Mouse (Mus musculus) layer of hippocampus, postnatal 36 days (tissue): ENCODE measurements around the gene Mgat4c. TPM values are rescaled to one million over a fixed set of nuclear protein-coding genes. Genes with fewer than 3 reads are reported as not detected.

Experiments used
- microRNA-seq, 2 experiments: library from miRNA; unstranded; fragments of <30 nt; microRNA quantifications; one replicate each; pipeline ENCODE4 v1.2.0; 2021
- total RNA-seq, 2 experiments: library from RNA; stranded (reverse); gene quantifications; 2 replicates each; pipeline ENCODE4 v1.2.3; 2021

Gene Mgat4c
- total RNA-seq, 2 experiments from 2014 or later: 25.5 to 26.0 TPM

Small RNA genes within 50 kb of the gene (microRNA-seq; reads per million reads assigned to microRNA genes)
- gene Mir3059: 110 to 148 reads per million in 2 experiments
